Mouse (Mus musculus) hindbrain, embryonic 11.5 days (tissue): Measurements from ENCODE around the gene Dot1l. TPM values are rescaled to one million over a fixed set of nuclear protein-coding genes. Genes with fewer than 3 reads are reported as not detected.
A peak's percentile ranks its signal among the peaks of the same experiment; 100 is the strongest.

Experiments
- ATAC-seq: fragments of 200-750 bp; cut with Nextera tagmentation; 2 replicates; pipeline ENCODE4 v1.8.0; 2017; ENCODE audit warnings: mild to moderate bottlenecking, moderate TSS enrichment, moderate library complexity; ENCODE audit not compliant: low FRiP score
- DNase-seq: peaks from one replicate; pipeline ENCODE4 v3.0.0-alpha.2; 2015; ENCODE audit warnings: low spot score
- H3K27ac ChIP-seq: fragments of 300-500 bp; sonication (generic); 2 replicates; pipeline ENCODE4 v1.5.1; 2014; ENCODE audit warnings: mild to moderate bottlenecking, low read depth, low read length
- H3K27me3 ChIP-seq: fragments of 300-500 bp; sonication (generic); 2 replicates; pipeline ENCODE4 v1.6.1; 2014; ENCODE audit warnings: mild to moderate bottlenecking, low read length, moderate library complexity, mixed read lengths; ENCODE audit not compliant: control insufficient read depth, insufficient read depth
- H3K36me3 ChIP-seq: fragments of 300-500 bp; sonication (generic); 2 replicates; pipeline ENCODE4 v1.6.1; 2014; ENCODE audit warnings: mild to moderate bottlenecking, low read length, moderate library complexity, mixed read lengths; ENCODE audit not compliant: control insufficient read depth, insufficient read depth
- H3K4me1 ChIP-seq: fragments of 300-500 bp; sonication (generic); replicated peaks from 2 replicates; pipeline ENCODE4 v1.6.1; 2014; ENCODE audit warnings: low read length, mixed read lengths; ENCODE audit not compliant: control insufficient read depth, insufficient read depth
- H3K4me2 ChIP-seq: fragments of 300-500 bp; sonication (generic); replicated peaks from 2 replicates; pipeline ENCODE4 v1.6.1; 2014; ENCODE audit warnings: mild to moderate bottlenecking, low read depth, low read length
- H3K4me3 ChIP-seq: fragments of 300-500 bp; sonication (generic); 2 replicates; pipeline ENCODE4 v1.5.1; 2014; ENCODE audit warnings: low read depth, low read length
- H3K9ac ChIP-seq: fragments of 300-500 bp; sonication (generic); 2 replicates; pipeline ENCODE4 v1.6.1; 2014; ENCODE audit warnings: low read depth, low read length
- H3K9me3 ChIP-seq: fragments of 300-500 bp; sonication (generic); 2 replicates; pipeline ENCODE4 v1.6.1; 2016; ENCODE audit warnings: low read length; ENCODE audit not compliant: control insufficient read depth
- WGBS: fragments of 180-500 bp; shearing (Covaris S2); extraction: QIAGEN DNeasy Blood & Tissue Kit; methylation state at CpG from one replicate; pipeline ENCODE4 v1.1.7; 2014; 5-methylcytosine and 5-hydroxymethylcytosine counted together
- polyA plus RNA-seq: library from polyadenylated mRNA; unstranded; fragments of >200 nt; fragmentation: Nextera tagmentation; extraction: Ambion mirVana; gene quantifications from 2 replicates; pipeline ENCODE4 v1.2.1, GENCODE M21; 2014

Gene Dot1l
- polyA plus RNA-seq, 1 experiment from 2014 or later, result 25.1 TPM

- Histone ChIP-seq H3K9ac (peak overlapping the region; percentile 98), H3K4me2 (peak overlapping the region; percentile 97), H3K4me3 (peak overlapping the region; percentile 99), H3K4me1 (peaks cover 18% of the 10 kb centered on the region), H3K9me3 (no peaks in the 10 kb centered on the region), H3K27me3 (no peaks in the 10 kb centered on the region), H3K36me3 (no peaks in the 10 kb centered on the region), H3K27ac (peak overlapping the region; percentile 81)
- DNase-seq (no peak), ATAC-seq (no peak; the same call in 1 of the 2 replicates)
- WGBS, result under 1% methylated on average over 67 of the region's 75 CpGs
These were observed 447 bp downstream of the Dot1l start for GRCm38 (mm10) chr10:80755291-80756015.

GRCm38 (mm10) chr10:80756099-80756498 lies 1.1 kb downstream of the Dot1l start:
- Histone ChIP-seq H3K4me2 (peak overlapping the region; percentile 97), H3K9ac (peak overlapping the region; percentile 98), H3K36me3 (no peaks in the 10 kb centered on the region), H3K27me3 (no peaks in the 10 kb centered on the region), H3K4me1 (peaks cover 18% of the 10 kb centered on the region), H3K27ac (no peak overlapping the region), H3K9me3 (no peaks in the 10 kb centered on the region), H3K4me3 (peak overlapping the region; percentile 99)
- no peak for DNase-seq
- ATAC-seq, result no peak
- 36% methylated on average over 3 of the region's 3 CpGs for WGBS

- Histone ChIP-seq H3K9ac (0 out of 2 replicates have a peak overlapping the region, but pooled peaks have one; percentile 8), H3K27ac (no peak overlapping the region), H3K4me3 (peak overlapping the region; percentile 99), H3K27me3 (no peaks in the 10 kb centered on the region), H3K4me2 (peak overlapping the region; percentile 97), H3K9me3 (no peaks in the 10 kb centered on the region), H3K4me1 (peaks cover 18% of the 10 kb centered on the region), H3K36me3 (no peaks in the 10 kb centered on the region)
- no peak for DNase-seq
- no peak for ATAC-seq
- WGBS, result 59% methylated on average over 2 of the region's 2 CpGs
These were observed 1.5 kb downstream of the Dot1l start for GRCm38 (mm10) chr10:80756509-80756908.

- H3K9ac ChIP-seq, result 0 out of 2 replicates have a peak overlapping the region, but pooled peaks have one; percentile 8
- H3K9me3 ChIP-seq, result no peaks in the 10 kb centered on the region
- no peaks in the 10 kb centered on the region for H3K27me3 ChIP-seq
- DNase-seq, result no peak
- peaks cover 15% of the 10 kb centered on the region for H3K4me1 ChIP-seq
- ATAC-seq, result no peak
- H3K4me3 ChIP-seq, result no peak overlapping the region
- peak overlapping the region; percentile 97; the same call in 1 of the 2 replicates for H3K4me2 ChIP-seq
- WGBS, result 85% methylated on average over 4 of the region's 4 CpGs
- H3K27ac ChIP-seq, result no peak overlapping the region
- no peaks in the 10 kb centered on the region for H3K36me3 ChIP-seq
These were observed 2.0 kb downstream of the Dot1l start for GRCm38 (mm10) chr10:80756967-80757366.

- Histone ChIP-seq H3K9me3 (no peaks in the 10 kb centered on the region), H3K4me1 (peaks cover 11% of the 10 kb centered on the region; the same call in 1 of the 2 replicates), H3K4me3 (no peak overlapping the region), H3K27me3 (no peaks in the 10 kb centered on the region), H3K9ac (no peak overlapping the region), H3K27ac (no peak overlapping the region), H3K36me3 (no peaks in the 10 kb centered on the region), H3K4me2 (no peak overlapping the region)
- DNase-seq (peak; percentile 53), ATAC-seq (no peak)
- WGBS, result 42% methylated on average over 5 of the region's 5 CpGs
These were observed 2.7 kb downstream of the Dot1l start for GRCm38 (mm10) chr10:80757717-80758116.

- Histone ChIP-seq H3K4me1 (peaks cover 11% of the 10 kb centered on the region; the same call in 1 of the 2 replicates), H3K9me3 (no peaks in the 10 kb centered on the region), H3K27ac (no peak overlapping the region), H3K4me2 (no peak overlapping the region), H3K36me3 (no peaks in the 10 kb centered on the region), H3K27me3 (no peaks in the 10 kb centered on the region), H3K9ac (no peak overlapping the region), H3K4me3 (no peak overlapping the region)
- WGBS, result 91% methylated on average over 7 of the region's 7 CpGs
- DNase-seq, result no peak
- no peak for ATAC-seq
These were observed 3.6 kb downstream of the Dot1l start for GRCm38 (mm10) chr10:80758651-80759050.

- WGBS, result 88% methylated on average over 4 of the region's 4 CpGs
- no peaks in the 10 kb centered on the region for H3K9me3 ChIP-seq
- H3K4me1 ChIP-seq, result peaks cover 11% of the 10 kb centered on the region; the same call in 1 of the 2 replicates
These were observed 5.9 kb downstream of the Dot1l start for GRCm38 (mm10) chr10:80760596-80761524.

GRCm38 (mm10) chr10:80761821-80762220 lies 6.8 kb downstream of the Dot1l start:
- WGBS, result 71% methylated on average over 3 of the region's 3 CpGs
- Histone ChIP-seq H3K27ac (no peak overlapping the region), H3K27me3 (no peaks in the 10 kb centered on the region), H3K4me1 (peaks cover 6% of the 10 kb centered on the region; the same call in 1 of the 2 replicates), H3K9me3 (no peaks in the 10 kb centered on the region), H3K4me3 (no peak overlapping the region), H3K9ac (no peak overlapping the region), H3K36me3 (no peaks in the 10 kb centered on the region), H3K4me2 (no peak overlapping the region)
- ATAC-seq (no peak), DNase-seq (no peak)

More at GRCm38 (mm10) chr10:80760596-80761524, 5.9 kb downstream of the Dot1l start:
- ATAC-seq (no peak), DNase-seq (no peak)
- Histone ChIP-seq H3K27ac (no peak overlapping the region), H3K36me3 (no peaks in the 10 kb centered on the region), H3K9ac (no peak overlapping the region), H3K4me2 (no peak overlapping the region), H3K27me3 (no peaks in the 10 kb centered on the region), H3K4me3 (no peak overlapping the region)
